20 mouse cellular contexts compared by ENCODE assay signal in genomic region chr10:37322310-37322709, GRCm38 (mm10).
"Had no signal": no experiment of that assay in that cellular context is flagged by ENCODE, and none has a peak within 500 bp of the region (broad histone marks: within the 10 kb centered on the region; RNA-seq: fewer than 3 reads in every experiment).

No protein-coding gene starts in this region.

- H3K9me3 ChIP-seq: midbrain, embryonic 10.5 days; midbrain, embryonic 12.5 days; neural tube, embryonic 13.5 days; neural tube, embryonic 15.5 days; stomach, embryonic 15.5 days had no signal

- H3K36me3 ChIP-seq: midbrain, embryonic 10.5 days; midbrain, embryonic 12.5 days; neural tube, embryonic 13.5 days; neural tube, embryonic 15.5 days; stomach, embryonic 15.5 days had no signal

- DNase-seq: lung, adult 18-20 months; lung, embryonic 14.5 days; lung, postnatal 10 days; lung, postnatal 4 days; midbrain, embryonic 14.5 days; retina, postnatal 1 day; right cerebral cortex, adult 18-20 months; right cerebral cortex, postnatal 25 days; right cerebral cortex, postnatal 4 days; thymus, adult 2 months; thymus, postnatal 25 days; thymus, postnatal 4 days had no signal

- H3K4me1 ChIP-seq: neural tube, embryonic 13.5 days; neural tube, embryonic 15.5 days; stomach, embryonic 15.5 days had no signal

- ATAC-seq: midbrain, embryonic 16.5 days had no signal

- H3K27me3 ChIP-seq: midbrain, embryonic 12.5 days; neural tube, embryonic 13.5 days; neural tube, embryonic 15.5 days; stomach, embryonic 15.5 days had no signal

- H3K27ac ChIP-seq: midbrain, embryonic 10.5 days; midbrain, embryonic 12.5 days; neural tube, embryonic 13.5 days; neural tube, embryonic 15.5 days; stomach, embryonic 15.5 days; stomach, postnatal 0 days had no signal

- H3K4me2 ChIP-seq: lung, embryonic 14.5 days; midbrain, embryonic 12.5 days; neural tube, embryonic 13.5 days; neural tube, embryonic 15.5 days; stomach, embryonic 15.5 days had no signal

- H3K4me3 ChIP-seq: midbrain, embryonic 10.5 days; midbrain, embryonic 12.5 days; myocyte; neural tube, embryonic 13.5 days; neural tube, embryonic 15.5 days; stomach, embryonic 15.5 days had no signal

- H3K9ac ChIP-seq: lung, embryonic 14.5 days; midbrain, embryonic 12.5 days; neural tube, embryonic 13.5 days; neural tube, embryonic 15.5 days; stomach, embryonic 15.5 days had no signal
